Mouse (Mus musculus) C2C12 (cell line): ENCODE data around the gene Phlpp1.

Experiments used
- CEBPB ChIP-seq: IDR thresholded peaks from one replicate; pipeline ENCODE4 v1.6.1; 2011; ENCODE audit warnings: low read depth, mild to moderate bottlenecking, control low read depth, moderate library complexity
- CTCF ChIP-seq: IDR thresholded peaks from one replicate; pipeline ENCODE4 v1.5.1; 2011; ENCODE audit not compliant: control insufficient read depth, insufficient read depth, insufficient read length
- MAX ChIP-seq: IDR thresholded peaks from one replicate; pipeline ENCODE4 v1.6.1; 2011; ENCODE audit warnings: mild to moderate bottlenecking, control low read depth

GRCm38 (mm10) chr1:106373656-106374055, 202.1 kb downstream of the Phlpp1 start:
- no peak for TF ChIP-seq CEBPB
- TF ChIP-seq MAX = no peak
- TF ChIP-seq CTCF = no peak
